Mouse (Mus musculus) midbrain, embryonic 16.5 days (tissue): ENCODE data around the gene Gnat3. TPM values are rescaled to one million over a fixed set of nuclear protein-coding genes. Genes with fewer than 3 reads are reported as not detected.
"Not testable (repeated sequence)": the region's sequence is repeated elsewhere in the genome, so short reads cannot be mapped to it uniquely, and the experiment has no call there.

Source experiments
- ATAC-seq: fragments of 200-750 bp; cut with Nextera tagmentation; 2 replicates; pipeline ENCODE4 v1.8.0; 2017; ENCODE audit warnings: moderate TSS enrichment
- H3K27ac ChIP-seq: fragments of 300-500 bp; sonication (generic); 2 replicates; pipeline ENCODE4 v1.5.1; 2014; ENCODE audit warnings: mild to moderate bottlenecking, low read length, mixed read lengths
- H3K27me3 ChIP-seq: fragments of 300-500 bp; sonication (generic); 2 replicates; pipeline ENCODE4 v1.6.1; 2014; ENCODE audit warnings: low read depth, low read length, mixed read lengths; ENCODE audit not compliant: control insufficient read depth, insufficient read depth
- H3K36me3 ChIP-seq: fragments of 300-500 bp; sonication (generic); 2 replicates; pipeline ENCODE4 v1.6.1; 2014; ENCODE audit warnings: mild to moderate bottlenecking, low read length, moderate library complexity, mixed read lengths; ENCODE audit not compliant: control insufficient read depth, insufficient read depth
- H3K4me1 ChIP-seq: fragments of 300-500 bp; sonication (generic); 2 replicates; pipeline ENCODE4 v1.6.1; 2014; ENCODE audit warnings: mild to moderate bottlenecking, low read length, mixed read lengths; ENCODE audit not compliant: control insufficient read depth, insufficient read depth
- H3K4me2 ChIP-seq: fragments of 300-500 bp; sonication (generic); 2 replicates; pipeline ENCODE4 v1.6.1; 2014; ENCODE audit warnings: mild to moderate bottlenecking, low read length, mixed read lengths
- H3K4me3 ChIP-seq: fragments of 300-500 bp; sonication (generic); 2 replicates; pipeline ENCODE4 v1.5.1; 2014; ENCODE audit warnings: low read depth, mild to moderate bottlenecking, low read length, moderate library complexity, mixed read lengths
- H3K9ac ChIP-seq: fragments of 300-500 bp; sonication (generic); 2 replicates; pipeline ENCODE4 v1.6.1; 2014; ENCODE audit warnings: low read depth, low read length, mixed read lengths
- H3K9me3 ChIP-seq: fragments of 300-500 bp; sonication (generic); replicated peaks from 2 replicates; pipeline ENCODE4 v1.6.1; 2014; ENCODE audit warnings: mild to moderate bottlenecking, low read length, mixed read lengths; ENCODE audit not compliant: control insufficient read depth, poor library complexity, severe bottlenecking
- WGBS: fragments of 180-500 bp; shearing (Covaris S2); extraction: QIAGEN DNeasy Blood & Tissue Kit; methylation state at CpG from one replicate; pipeline ENCODE4 v1.1.7; 2014; 5-methylcytosine and 5-hydroxymethylcytosine counted together
- polyA plus RNA-seq: library from polyadenylated mRNA; unstranded; fragments of >200 nt; fragmentation: Nextera tagmentation; extraction: Ambion mirVana; gene quantifications from 2 replicates; pipeline ENCODE4 v1.2.1, GENCODE M21; 2015

Gene Gnat3
- polyA plus RNA-seq, result not detected in 2 replicates

DNA sequence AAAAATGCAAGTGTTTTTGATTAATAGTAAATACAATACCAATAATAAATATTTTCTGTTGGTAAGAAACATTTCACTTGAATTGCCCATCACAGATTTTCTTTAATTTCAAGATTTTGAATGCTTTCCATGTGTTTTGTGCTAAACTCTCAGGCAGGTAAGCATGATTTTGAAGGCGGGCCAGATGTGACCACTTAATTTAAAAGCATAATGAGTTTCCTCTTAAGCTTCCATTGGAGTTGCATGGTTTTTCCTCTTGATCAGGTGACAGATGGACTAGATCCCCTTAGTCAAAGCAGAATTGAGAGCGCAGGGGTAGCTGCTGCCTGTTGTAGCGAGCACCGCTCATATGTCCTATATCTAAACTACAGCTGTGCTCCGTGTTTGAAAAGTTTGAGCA, at the start of gene Gnat3:
Gene Gnat3, plus strand, starts transcription at position 301 of the 400 bp plus-strand sequence.
- H3K9ac ChIP-seq, result no peak within 1 kb of the TSS
- no peaks in the 10 kb centered on the region for H3K36me3 ChIP-seq
- H3K4me3 ChIP-seq, result no peak within 1 kb of the TSS
- no peak within 1 kb of the TSS for H3K27ac ChIP-seq
- ATAC-seq, result no peak
- H3K9me3 ChIP-seq, result no peaks in the 10 kb centered on the region
- H3K4me2 ChIP-seq, result no peak within 1 kb of the TSS
- no peaks in the 10 kb centered on the region for H3K4me1 ChIP-seq
- H3K27me3 ChIP-seq, result no peaks in the 10 kb centered on the region
- 87% methylated on average over 5 of the region's 5 CpGs for WGBS

DNA sequence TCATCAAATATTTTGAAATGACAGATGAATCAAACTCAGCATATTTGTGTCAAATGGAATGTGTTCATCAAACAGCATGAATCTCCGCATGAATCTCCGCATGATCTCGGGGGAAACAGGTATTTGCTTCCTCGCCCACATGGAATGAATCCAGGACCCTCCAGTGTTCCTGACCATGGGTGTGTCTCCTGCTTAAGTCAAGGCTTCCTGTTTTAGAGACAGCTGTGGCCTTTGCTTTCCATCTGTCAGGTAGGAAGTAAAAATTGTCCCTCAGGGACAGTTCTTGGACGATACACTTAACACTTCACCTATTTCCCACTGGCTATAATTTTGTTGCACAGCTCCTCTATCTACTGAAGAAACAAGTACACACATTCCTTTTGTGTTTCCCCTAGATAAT, 43.4 kb upstream of the Gnat3 start:
- H3K4me3 ChIP-seq, result no peak overlapping the region
- H3K9ac ChIP-seq, result no peak overlapping the region
- no peak overlapping the region for H3K4me2 ChIP-seq
- H3K36me3 ChIP-seq, result no peaks in the 10 kb centered on the region
- H3K27me3 ChIP-seq, result no peaks in the 10 kb centered on the region
- no peaks in the 10 kb centered on the region for H3K9me3 ChIP-seq
- H3K27ac ChIP-seq, result no peak overlapping the region
- ATAC-seq, result no peak
- 80% methylated on average over 5 of the region's 5 CpGs for WGBS
- no peaks in the 10 kb centered on the region for H3K4me1 ChIP-seq

DNA sequence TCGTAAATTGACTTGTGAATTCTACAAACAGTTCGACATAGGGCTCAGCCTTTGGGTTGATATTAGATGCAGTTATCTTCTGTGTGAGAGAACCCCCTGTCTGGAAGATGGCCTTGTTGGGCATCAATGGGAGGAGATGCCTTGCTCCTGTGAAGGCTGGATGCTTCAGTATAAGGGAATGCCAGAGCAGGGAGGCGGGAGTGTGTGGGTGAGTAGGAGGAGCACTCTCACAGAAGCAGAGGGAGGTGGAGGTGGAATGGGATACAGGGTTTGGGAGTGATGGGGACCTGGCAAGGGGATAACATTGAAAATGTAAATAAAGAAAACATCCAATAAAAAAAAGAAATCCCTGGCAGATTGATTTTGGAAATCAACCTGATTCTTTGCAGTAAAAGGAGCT, 38.7 kb upstream of the Gnat3 start:
- Histone ChIP-seq H3K4me2 (no peak overlapping the region), H3K9ac (no peak overlapping the region), H3K36me3 (no peaks in the 10 kb centered on the region), H3K4me3 (no peak overlapping the region), H3K27me3 (no peaks in the 10 kb centered on the region), H3K9me3 (no peaks in the 10 kb centered on the region), H3K27ac (no peak overlapping the region), H3K4me1 (no peaks in the 10 kb centered on the region)
- ATAC-seq, result no peak
- WGBS, result 84% methylated on average over 3 of the region's 3 CpGs

DNA sequence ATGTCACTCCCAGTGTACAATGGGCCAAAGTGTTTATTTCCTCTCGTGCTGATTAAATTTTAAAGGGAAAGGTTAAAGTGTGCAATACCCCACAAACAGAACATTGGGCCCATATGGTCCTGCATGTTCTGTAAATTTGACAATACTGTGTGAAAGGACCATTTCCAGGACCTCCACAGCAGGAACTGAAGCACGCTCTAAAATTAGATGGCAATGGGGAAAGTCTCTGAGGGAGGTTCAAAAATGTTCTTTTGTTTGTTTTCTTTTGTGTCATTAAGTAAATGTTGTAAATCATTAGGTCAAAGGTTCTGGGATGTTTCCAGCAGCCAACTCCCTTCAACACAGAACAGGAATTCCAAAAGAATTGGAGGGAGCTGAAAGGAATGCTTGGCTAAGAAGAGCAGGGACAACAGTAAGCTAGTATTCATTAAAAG, 38.2 kb upstream of the Gnat3 start:
- Histone ChIP-seq H3K9me3 (no peaks in the 10 kb centered on the region), H3K27ac (no peak overlapping the region), H3K4me3 (no peak overlapping the region), H3K4me2 (no peak overlapping the region), H3K27me3 (no peaks in the 10 kb centered on the region), H3K4me1 (no peaks in the 10 kb centered on the region), H3K9ac (no peak overlapping the region), H3K36me3 (no peaks in the 10 kb centered on the region)
- WGBS, result 70% methylated on average over 2 of the region's 2 CpGs
- no peak for ATAC-seq

DNA sequence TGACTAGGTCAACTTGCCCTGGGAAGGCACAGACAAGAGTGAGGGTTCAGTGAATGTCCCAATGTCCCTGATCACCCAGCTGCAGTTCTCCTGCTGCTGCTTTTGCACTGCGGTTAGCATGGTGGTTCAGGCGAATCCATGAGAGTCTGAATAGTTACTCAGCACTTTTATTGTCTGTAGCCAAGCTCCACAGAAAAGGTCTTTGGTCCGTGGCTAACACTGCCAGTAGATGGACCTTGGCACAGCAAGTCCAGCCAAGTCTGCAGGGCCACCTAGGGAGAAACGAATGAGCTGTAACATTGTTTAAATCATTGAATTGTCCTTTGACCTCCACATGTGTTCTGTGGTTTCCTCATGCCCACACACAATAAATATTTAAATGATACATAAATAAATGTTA, 33.9 kb upstream of the Gnat3 start:
- Histone ChIP-seq H3K4me2 (no peak overlapping the region), H3K27me3 (no peaks in the 10 kb centered on the region), H3K4me1 (no peaks in the 10 kb centered on the region), H3K27ac (no peak overlapping the region), H3K9me3 (no peaks in the 10 kb centered on the region), H3K9ac (no peak overlapping the region), H3K36me3 (no peaks in the 10 kb centered on the region), H3K4me3 (no peak overlapping the region)
- no peak for ATAC-seq
- WGBS, result 25% methylated on average over 4 of the region's 4 CpGs

DNA sequence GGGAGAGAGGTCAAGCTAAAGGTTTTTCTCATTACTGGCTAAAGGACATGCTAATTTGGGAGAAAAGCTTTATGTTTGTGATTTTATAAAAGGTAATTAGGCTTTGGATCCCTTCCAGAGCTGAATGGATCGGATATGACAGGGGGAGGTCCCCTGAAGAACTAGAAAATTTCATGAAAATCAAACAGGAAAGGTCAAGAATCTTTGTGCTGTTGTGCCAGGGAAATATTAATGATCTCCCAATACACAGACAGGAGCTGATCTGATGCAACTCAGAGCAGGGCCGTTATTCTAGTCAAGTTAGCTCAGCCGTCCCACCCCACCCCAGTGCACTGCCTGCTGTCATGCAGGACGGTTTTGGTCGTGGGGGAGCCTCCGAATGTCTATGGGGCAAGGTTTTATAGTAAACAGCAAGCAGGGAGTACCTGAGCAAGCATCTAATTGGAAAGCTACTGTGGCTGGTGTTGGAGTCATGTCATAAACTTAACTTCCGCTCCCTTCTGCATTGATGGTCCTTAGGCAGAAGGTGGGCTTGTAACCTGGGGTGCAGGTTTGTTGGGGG, 33.3 kb upstream of the Gnat3 start:
- no peaks in the 10 kb centered on the region for H3K9me3 ChIP-seq
- no peak overlapping the region for H3K4me3 ChIP-seq
- no peak overlapping the region for H3K27ac ChIP-seq
- no peak for ATAC-seq
- H3K36me3 ChIP-seq, result no peaks in the 10 kb centered on the region
- no peaks in the 10 kb centered on the region for H3K27me3 ChIP-seq
- 57% methylated on average over 7 of the region's 7 CpGs for WGBS
- H3K9ac ChIP-seq, result no peak overlapping the region
- H3K4me1 ChIP-seq, result no peaks in the 10 kb centered on the region
- no peak overlapping the region for H3K4me2 ChIP-seq

DNA sequence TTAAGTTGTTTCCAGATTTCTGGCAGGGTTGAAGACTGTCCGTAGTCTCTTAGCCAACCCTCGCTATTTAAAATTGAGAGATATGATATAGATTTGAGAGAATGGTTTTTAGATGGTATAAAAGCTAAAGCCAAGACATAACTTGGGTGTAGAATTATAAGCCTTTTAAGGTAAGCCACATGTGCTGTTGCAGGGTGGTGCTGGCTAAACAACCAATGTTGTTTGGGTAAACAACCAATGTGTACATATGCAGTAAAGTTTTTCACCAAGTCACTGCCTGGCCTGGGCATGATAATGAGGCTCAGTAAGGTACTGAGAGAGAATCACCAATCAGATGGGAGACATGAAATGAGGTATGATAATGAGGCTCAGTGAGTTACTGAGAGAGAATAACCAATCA, 30.8 kb upstream of the Gnat3 start:
- H3K4me1 ChIP-seq, H3K4me2 ChIP-seq, H3K36me3 ChIP-seq, H3K9ac ChIP-seq, H3K27me3 ChIP-seq, H3K27ac ChIP-seq, H3K9me3 ChIP-seq, ATAC-seq, H3K4me3 ChIP-seq: not testable (repeated sequence)
- WGBS, result 94% methylated on average over 2 of the region's 2 CpGs

DNA sequence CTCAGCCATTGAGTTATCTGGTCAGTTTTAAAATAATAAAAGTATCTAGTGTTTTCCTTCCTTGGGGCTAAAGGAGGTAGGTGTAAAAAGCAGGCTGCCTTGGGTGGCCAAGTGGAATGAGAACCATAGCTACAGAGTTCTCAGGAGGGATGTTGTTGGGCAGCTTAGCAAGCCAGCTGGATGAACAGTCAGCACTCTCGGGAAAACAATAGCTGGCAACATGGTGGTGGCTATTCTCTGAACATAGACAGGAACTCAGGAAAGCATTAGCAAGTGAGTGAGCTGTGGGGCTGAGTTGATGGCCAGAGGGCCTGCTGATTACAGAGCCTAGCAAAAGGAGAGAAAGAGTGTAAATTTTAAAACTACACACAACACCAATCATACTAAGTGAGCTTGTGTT, 27.8 kb upstream of the Gnat3 start:
- Histone ChIP-seq H3K4me2 (no peak overlapping the region), H3K4me3 (no peak overlapping the region), H3K9ac (no peak overlapping the region), H3K27ac (no peak overlapping the region), H3K4me1 (no peaks in the 10 kb centered on the region), H3K9me3 (no peaks in the 10 kb centered on the region), H3K36me3 (no peaks in the 10 kb centered on the region), H3K27me3 (no peaks in the 10 kb centered on the region)
- WGBS, result 61% methylated on average over 1 of the region's 1 CpGs
- ATAC-seq, result no peak

DNA sequence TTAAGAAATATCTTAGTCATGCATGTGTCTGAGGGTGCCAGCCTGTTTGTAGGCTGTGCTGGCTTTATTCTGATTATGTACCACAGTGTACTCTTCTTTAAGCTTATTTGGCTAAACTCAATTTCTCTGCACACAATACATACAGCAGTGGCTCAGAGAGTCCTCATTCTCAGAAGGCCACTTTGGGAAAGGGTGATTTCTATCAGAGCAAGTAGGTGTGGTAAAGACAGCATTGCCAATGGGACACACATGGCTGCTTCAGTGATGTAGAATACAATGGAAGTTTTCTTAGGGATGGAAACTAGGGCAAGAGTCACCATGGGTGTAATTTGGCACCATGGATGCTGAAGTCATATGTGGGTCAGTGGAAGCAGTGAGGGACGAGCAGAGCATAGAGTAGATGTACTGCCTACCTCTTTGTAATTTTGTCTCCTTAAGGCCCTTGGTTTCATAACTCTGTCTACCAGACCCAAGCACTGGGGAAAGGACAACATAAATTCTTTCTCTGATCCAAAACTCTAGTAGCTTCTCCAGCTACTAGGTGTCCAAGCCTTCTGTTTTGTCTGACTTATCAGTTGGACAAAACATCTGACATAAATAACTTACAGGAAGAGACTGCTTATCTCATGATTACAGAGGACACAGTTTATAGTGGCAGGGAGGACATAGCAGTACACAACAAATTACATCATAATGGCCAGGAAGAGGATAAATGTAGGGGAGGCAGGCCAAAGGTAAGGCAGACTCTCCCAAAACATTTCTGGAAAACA, 24.0 kb upstream of the Gnat3 start:
- no peak overlapping the region for H3K27ac ChIP-seq
- H3K27me3 ChIP-seq, result no peaks in the 10 kb centered on the region
- H3K4me2 ChIP-seq, result no peak overlapping the region
- WGBS, result 75% methylated on average over 1 of the region's 1 CpGs
- H3K9me3 ChIP-seq, result no peaks in the 10 kb centered on the region
- H3K4me3 ChIP-seq, result no peak overlapping the region
- H3K9ac ChIP-seq, result no peak overlapping the region
- no peaks in the 10 kb centered on the region for H3K4me1 ChIP-seq
- ATAC-seq, result no peak
- H3K36me3 ChIP-seq, result no peaks in the 10 kb centered on the region
